Mouse (Mus musculus): ENCODE data around the gene Vmn1r53.
"Not testable (repeated sequence)": the region's sequence is repeated elsewhere in the genome, so short reads cannot be mapped to it uniquely, and the experiment has no call there.

Gene Vmn1r53

GRCm38 (mm10) chr6:90224338-90224737, at the start of gene Vmn1r53:
Gene Vmn1r53, minus strand, starts transcription at chr6:90224438.
- no peak for DNase-seq

DNA sequence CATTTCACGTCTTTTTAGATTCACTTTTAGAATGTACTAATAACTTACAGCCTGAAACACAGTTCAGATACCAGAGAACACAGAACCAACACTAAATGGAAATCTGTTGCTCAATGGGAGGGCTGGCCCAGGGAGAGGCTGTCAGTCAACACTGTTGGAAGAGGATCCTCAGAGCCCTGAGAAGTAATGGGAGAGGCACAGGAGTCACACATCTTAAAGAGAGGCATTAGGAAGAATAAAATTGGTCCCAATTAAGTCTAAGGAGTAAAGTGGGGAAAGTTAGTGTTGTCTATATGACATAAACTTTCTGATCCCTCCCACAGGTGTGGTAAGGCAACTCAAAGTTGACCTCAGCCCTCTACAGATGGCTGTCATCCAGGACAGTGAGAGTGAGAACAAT, 21.8 kb upstream of the Vmn1r53 start, which contains the start of gene Vmn1r54:
TSS of gene Vmn1r54 (plus strand) at position 301 of the 400 bp plus-strand sequence.
- no peak for DNase-seq

GRCm38 (mm10) chr6:90244019-90244418, 19.8 kb upstream of the Vmn1r53 start:
- no peak for DNase-seq

- no peak for DNase-seq
These were observed 8.4 kb upstream of the Vmn1r53 start for GRCm38 (mm10) chr6:90232681-90233080.

DNA sequence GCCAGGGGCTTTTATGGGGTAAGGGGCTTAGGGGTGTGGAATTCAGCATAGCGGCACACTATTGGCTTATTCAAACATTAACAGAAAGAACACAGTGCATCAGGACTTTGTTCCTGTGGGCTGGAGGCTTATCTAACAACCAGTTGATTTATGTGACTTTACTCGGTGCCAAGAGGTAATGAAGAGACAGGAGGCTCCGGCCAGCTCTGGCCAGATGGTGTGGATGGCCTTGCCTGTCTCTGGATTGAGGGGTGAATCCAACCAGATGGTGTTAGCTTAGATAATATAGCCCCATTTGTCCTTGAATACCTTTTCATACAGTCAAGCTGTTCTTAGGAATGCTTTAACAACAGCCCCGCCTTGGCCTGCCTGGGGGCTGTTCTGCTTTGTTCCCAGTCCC, 7.9 kb upstream of the Vmn1r53 start:
- not testable (repeated sequence) for DNase-seq

GRCm38 (mm10) chr6:90202493-90202892, 21.7 kb downstream of the Vmn1r53 start, which contains the start of gene V1ra8:
Gene V1ra8, plus strand, starts transcription at chr6:90202793.
- DNase-seq, result not testable (repeated sequence)

DNA sequence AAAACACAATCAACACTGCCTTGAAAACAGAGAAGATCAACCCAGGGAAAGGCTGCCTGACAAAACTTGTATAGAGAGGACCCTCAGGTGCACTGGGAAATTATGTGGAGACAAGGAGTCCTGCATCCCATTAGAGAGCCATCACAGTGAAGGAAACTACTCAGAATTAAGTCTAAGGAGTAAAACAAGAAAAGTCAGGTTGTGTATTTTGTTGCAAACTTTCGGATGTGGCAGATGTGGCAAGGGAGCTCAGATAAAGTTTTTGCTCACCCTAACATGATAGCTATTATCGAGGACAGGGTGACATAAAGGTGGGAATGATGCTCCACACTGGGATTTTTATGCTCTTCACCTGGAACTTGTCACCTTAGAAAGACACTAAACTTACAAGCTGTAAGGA, 49.7 kb downstream of the Vmn1r53 start, which contains the start of gene Vmn1r52:
TSS of gene Vmn1r52 (plus strand) at position 301 of the 400 bp plus-strand sequence.
- DNase-seq, result no peak

Data from kidney, postnatal 14 days (tissue).